Mouse (Mus musculus) T-helper 1 cell (primary cell): Measurements from ENCODE around the gene Snx29.

Experiments
- in situ Hi-C: fragments of 300-600 bp; cut with MboI, MseI; formaldehyde crosslinking; loops from one replicate; pipeline ENCODE4 v1.15.1; 2025; ENCODE audit warnings: high pct_unique_total_duplicates

Gene Snx29

DNA sequence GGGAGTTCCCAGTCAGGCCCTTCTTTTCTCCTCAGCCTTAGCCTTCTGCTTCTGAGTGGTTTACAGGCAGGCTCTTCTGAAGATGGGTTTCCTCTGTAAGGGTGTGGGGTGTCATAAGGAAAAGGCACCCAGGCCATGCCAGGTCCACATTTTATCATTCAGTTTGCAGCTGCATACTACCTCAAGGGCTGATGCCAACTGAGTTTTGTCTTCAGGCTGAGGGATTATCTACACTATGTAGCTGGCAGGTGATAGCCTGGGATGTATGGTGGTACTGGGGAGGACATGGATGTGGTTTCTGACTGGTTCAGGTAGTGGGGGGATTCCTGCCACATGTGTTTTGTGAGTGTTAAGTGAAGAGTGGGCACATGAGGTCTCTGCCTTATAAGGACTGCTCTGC, 266.0 kb downstream of the Snx29 start:
- in situ Hi-C loops = no loop called here

DNA sequence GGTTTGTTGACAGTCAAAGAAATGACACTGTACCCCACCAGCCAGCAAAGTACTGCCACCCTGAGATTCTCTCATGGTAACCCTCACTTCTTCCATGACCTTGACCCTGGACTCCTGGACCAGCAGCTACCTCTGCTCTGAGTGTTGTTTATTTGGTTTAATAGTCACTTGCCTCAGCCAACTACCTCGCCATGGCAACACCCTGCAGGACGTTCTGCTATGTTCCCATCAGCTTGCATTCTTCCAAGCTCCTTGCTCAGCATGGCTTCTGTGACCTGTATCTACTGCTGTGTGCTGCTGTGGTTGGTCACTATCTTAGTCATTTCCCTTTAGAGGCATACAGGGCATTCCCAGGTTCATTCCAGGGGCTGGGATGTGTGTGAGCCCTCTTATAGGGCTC, 266.6 kb downstream of the Snx29 start:
- in situ Hi-C loops = no loop called here

DNA sequence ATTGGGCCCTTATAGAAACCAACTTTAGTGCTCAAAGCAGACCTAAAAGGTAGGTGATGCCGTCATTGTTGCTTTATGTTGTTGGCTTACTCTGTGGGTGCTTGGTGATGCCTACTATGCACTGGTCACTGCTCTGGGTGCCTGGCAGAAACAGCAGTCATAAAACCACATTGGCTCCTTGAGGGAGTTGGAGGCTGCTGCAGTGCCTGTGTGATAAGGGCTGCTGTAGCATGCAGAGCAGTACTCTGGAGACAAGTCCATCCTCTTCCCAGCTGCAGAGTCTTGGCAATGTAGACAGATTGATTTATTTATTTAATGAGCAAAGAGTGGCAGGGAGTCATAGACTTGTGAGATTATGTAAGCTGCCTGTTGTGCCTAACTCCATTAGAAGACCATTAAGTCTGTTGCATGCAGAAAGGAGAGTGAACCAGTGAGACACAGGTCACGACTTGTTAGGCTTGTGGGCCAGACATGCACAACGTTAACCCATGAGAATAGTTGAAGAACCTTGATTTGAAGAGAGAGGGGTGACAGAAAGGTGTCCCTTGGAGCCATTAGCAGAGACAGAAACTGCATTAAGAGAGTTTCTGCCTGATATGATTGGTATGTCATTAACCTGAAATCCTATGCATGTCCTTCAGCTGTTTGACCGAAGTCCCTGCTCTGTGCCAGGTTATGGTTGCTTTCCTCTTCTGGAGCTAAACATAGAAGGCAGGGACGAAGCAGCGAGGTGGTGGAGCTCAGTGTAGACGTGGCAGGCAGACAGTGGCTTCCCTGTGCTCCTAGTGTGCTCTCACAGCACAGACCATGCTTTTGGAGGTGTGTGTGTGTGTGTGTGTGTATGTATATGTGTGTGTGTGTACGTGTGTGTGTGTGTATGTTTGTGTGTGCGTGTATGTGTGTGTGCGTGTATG, 267.3 kb downstream of the Snx29 start:
- in situ Hi-C loops = no loop called here

DNA sequence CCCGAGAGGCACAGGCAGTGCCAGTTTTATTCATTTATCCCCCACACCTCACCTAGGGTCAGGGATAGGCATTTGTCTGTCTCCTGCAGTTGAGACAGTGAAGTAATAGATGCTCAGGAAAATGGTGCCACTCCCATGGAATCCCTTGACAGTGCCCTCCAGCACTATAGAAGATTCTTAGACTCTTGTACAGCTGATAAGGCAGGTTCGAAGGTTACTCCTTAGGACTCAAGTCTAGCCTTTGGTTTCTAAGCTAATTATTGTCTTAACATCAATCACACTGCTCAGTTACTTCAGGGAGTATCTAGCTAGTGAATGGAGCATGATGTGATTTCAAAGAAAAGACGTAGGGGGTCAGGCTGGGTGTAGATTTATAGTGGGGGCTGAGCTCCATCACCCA, 273.9 kb downstream of the Snx29 start:
- in situ Hi-C loops = no loop called here

DNA sequence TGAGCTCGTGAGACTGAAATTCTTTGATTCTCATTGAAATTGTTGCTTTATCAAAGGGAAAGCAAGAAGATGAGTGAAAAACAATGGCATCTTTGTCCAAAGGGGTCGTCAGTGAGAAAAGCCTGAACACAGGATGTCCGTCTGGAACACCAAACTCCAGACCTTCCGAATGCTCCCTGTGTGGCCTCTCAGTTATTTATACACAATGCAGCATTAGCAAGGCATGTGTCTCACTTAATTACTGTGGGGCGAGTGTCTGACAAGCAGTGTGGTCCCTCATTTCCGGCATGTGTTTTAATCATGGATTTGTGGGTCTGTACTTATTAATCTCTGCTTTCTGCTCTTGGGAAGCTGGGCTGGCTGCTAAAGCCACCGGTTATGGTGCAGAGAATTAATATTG, 275.1 kb downstream of the Snx29 start:
- in situ Hi-C loops = no loop called here

DNA sequence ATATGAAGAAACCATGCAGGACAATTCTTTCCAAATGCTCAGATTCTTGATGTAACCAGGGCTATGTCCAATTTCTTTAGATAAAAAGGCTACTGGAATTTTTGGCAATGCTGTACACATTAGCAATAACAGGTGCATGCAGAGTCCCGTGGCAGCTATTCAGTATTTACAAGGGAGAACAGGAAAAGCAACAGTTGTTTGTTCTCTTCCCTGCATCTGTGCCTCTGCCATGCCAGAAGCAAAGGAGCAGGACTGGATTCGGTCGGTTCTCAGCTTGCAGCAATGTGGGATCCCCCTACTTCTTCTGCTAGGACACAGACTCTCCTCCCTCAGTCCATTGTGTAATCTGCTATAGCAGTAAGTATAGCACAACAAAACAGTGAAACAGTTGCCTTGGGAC, 276.8 kb downstream of the Snx29 start:
- in situ Hi-C loops = no loop called here

DNA sequence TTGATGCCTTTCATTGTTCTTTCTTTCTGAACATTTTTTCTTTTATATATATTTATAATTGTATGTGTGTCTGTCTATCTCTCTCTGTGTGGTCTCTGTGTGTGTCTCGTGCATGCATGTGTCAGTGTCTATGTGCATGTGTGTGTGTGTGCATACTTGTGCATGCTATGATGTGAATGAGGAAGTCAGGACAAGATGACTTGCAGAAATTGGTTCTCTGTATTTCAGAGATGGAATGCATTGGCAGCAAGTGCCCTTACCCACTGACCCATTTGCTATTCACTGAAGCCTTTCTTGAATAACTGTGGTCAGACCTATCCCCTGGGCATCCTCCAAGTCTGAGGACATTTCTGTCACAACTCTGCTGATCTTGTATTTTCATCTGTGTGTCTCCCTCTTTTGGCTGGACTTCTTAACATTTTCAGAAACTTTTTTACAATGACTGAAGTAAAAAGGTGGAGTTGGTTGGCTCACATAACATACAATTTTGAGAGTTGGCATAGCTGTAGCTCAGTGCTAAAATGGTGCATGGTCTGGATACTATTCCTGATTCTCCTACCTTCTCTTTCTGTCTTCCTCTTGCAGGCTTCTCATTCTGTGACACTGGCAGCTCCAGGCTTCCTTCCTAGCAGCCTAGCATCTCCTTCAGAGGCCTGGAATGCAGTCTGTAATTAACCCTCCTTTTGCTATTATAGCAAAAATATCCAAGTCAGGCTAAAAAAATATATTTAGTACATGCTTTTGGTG, 278.8 kb downstream of the Snx29 start:
- in situ Hi-C loops = loop anchor here (5.0 kb wide), 1 partner anchor 134 kb away; no protein-coding TSS in a partner anchor

DNA sequence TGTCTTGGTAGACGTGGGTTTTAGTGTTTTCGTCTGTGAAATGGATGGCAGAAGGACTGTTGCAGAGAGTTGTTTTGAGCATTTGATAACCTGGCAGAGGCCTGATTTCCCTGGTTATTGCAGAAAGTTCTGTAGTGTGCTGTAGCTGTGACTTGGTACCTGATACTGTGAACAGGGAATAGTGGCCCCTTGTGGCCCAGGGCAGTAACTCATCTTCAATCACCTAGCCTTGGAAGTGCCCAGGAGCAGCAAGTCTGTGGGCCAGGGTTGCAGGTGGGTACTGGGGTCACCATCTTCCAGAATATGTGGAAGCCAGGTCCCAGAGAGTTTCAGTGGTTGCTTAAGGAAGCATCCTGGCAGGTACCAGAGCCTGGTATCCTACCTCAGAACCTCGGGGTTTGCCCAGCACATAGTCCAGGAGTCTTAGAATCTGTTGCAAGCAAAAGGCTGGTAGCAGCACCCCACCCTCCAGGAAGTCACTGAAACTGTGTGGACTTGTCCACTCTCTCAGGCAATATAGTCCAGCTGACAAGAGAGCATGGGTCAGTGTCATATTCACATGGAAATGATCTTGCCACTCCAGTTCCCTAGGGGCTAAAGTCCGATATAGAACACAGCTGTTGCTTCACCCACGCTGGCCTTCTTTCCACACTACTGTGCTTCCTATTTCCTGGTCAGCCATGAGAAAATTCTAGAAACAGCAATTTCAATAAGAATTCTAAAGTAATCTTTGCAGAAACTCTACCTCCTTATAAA, 281.1 kb downstream of the Snx29 start:
- in situ Hi-C loops = loop anchor here (5.0 kb wide), 1 partner anchor 137 kb away; no protein-coding TSS in a partner anchor

DNA sequence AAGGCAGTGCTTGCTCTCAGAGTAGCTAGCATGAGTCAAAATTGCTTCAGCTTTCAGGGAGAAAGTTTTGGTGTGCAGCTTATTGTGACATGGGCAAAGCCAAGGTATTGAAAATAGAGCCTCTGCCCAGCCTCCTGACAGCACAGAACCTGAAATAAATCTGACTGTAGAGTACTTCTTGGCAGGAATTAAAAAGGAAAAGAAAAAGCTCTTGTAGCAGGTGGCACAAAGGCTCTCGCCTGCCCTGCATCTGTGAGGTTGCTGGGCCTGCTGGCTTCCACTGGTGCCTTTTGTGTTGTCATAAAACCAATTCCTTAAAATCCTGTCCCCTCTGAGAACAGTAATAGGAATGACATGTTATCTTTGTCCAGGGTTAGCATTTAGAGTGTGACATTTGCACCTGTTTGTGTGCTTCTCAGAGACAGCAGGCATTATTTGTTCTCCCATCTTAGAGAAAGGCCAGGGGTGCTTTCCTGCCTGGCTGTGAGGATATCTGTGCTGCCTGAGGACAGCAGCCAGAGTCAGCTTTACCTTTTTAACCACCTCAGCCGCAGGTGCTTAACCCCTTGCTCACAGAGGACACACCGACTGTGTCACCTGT, 289.9 kb downstream of the Snx29 start:
- in situ Hi-C loops = no loop called here

DNA sequence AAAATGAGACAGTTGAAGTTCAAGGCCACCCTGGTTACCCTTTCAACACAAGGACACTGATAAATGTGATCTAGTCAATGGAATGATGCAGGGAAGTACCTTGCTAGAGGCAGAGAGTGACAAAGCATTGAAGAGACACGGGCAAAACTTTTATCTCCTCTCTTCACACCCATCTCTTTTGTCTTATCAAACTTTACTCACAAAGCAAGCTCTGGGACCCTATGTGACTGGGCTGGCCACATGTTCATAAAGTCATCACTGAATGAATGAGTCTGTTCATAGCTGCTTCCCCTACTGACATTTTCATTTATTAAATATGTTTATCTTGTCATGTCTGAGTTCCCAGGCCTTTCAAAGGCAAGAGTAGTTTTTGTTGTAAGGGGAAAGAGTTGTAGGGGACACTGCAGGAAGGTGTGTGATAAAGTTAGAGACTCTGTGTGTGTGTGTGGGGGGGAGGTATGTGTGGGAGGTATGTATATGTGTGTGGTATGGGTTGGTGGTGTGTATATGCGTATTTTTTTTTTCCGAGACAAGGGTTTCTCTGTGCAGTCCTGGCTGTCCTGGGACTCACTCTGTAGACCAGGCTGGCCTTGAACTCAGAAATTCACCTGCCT, 291.8 kb downstream of the Snx29 start:
- in situ Hi-C loops = no loop called here

DNA sequence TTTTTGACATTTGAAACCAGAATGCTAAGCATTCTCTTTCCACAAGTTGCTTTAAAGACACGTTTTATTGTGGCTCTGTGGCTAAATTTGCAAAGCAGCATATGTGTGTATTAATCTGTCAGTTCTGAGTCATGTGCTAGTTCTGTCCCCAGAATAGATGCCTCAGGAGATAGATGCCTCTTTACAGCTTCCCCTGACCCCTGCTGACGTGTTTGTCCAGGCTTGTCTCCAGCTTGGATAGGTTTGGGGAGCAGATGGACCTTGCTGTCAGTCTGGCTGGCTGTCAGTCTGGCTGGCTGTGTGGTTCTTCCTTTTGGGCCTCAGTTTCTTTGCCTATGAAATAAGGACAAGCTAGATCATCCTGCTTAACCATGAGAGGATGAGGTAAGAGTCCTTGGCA, 292.9 kb downstream of the Snx29 start:
- in situ Hi-C loops = no loop called here

DNA sequence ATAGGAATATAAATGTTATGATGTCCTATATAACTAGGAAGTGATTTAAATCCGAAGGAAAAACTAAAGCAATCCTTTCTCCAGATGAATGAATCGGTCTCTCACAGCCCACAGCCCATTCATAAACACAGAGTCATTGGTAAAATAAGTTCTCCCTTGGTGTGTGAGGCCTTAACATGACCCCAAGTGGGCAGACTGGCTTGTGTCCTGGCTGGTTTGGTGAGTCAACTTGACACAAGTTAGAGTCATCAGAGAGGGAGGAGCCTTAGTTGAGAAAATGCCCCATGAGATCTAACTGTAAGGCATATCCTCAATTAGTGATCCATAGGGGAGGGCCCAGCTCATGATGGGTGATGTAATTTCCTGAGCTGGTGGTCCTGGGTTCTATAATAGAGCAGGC, 297.2 kb downstream of the Snx29 start:
- in situ Hi-C loops = no loop called here

DNA sequence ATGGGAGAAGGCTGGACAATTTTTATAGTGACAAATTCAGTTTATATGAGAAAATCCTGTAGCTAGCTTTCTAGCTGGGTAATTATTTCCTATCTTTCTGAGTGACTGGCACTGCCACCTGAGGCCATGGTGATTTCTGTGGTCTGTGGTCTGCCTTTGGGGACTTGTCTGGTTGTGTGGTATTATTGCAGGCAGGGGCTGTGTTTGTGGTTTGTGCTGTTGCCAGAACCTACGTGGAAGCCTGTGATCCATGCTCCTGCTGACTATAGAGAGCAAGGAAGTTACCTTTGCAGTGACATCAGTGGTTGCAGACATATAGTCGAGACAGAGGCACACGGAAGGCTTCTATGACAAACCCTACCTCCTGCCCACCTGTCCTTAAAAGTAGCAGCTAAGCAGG, 298.3 kb downstream of the Snx29 start:
- in situ Hi-C loops = no loop called here

DNA sequence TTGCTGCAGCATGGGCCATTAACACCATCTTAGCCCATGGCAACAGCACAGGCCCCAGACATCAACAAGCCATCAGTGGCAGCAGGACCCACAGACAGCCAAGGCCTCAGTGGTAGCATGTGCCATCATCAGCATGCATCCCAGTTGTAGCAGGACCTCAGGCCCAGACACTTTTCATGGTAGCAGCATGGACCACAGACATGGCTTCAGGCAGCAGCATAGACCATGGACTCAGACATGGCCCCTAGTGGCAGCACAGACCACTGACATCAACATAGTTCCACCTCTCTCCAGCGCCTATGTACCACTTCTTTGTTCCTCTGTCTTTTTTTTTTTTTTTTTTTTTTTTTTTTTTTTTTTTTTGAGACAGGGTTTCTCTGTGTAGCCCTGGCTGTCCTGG, 299.0 kb downstream of the Snx29 start:
- in situ Hi-C loops = no loop called here

DNA sequence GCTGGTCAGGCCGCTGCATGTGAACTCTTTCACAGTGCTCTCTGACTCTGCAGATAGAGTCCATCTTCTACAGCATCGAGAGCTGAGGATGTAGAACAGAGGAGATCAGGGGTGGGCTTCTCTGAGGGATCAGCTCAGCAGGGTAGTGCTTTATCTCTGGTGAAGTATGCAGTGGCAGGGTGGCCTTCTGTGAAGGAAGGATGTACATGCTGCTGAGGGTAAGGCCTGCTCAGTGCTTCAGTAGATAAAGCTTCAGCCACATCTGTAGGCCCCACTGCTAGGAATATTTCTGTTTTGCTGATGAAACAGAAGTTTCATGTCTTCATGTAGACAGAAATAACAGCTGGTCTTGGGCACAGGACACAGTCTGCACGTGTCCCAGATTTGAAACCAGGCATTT, 300.3 kb downstream of the Snx29 start:
- in situ Hi-C loops = no loop called here

DNA sequence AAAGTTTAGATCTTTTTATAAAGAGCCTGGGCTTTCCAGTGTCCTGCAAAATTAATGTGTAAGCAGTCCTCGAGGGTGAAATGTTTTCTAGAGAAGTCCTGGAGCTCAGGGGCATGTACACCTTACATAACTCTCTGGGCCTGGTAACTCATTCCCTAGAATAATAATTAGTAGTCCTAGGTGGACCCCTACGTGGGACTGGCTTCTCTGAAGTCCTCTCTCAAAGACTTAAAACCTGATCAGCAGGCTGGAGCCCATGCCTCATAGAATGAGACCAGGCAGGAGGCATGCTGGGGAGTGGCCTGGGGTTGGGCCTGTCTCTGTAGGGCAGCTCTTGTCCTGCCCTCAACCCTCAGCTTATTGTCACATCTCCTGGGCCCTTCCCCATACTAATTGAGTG, 301.4 kb downstream of the Snx29 start:
- in situ Hi-C loops = no loop called here

DNA sequence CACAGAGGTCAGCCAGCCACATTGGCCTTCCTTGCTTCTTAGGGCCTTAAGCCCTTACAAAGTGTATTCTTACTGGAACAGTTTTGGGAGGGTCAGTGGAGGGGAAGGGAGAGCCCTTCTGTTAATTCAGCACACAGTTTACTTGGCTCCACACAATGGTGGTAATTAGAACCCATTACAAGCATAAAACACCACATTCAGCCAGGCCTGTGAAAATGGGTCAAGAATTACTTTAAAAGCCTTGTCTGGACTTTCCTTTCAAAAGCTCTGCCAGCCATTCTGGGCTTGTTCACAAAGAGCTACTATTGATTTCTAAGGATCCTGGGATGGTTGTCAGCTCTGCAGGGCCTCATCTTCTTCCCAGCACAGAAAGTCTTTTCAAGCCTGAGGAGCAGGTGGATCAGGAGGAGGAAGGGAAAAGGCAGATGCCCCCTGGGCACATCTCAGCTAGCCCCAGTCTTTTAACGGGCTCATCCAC, 303.3 kb downstream of the Snx29 start:
- in situ Hi-C loops = no loop called here

DNA sequence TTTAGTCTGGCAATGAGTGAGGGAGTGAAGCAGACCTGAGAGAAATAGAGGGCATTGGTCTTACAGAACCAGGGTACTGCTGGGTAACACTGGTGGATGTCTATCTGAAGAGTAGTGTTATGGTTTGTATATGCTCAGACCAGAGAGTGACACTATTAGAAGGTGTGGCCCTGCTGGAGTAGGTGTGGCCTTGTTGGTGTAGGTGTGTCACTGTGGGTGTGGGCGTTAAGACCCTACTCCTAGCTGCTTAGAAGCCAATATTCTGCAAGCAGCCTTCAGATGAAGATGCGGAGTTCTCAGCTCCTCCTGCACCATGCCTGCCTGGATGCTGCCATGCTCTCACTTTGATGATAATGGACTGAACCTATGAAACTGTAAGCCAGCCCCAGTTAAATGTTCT, 303.9 kb downstream of the Snx29 start:
- in situ Hi-C loops = no loop called here

DNA sequence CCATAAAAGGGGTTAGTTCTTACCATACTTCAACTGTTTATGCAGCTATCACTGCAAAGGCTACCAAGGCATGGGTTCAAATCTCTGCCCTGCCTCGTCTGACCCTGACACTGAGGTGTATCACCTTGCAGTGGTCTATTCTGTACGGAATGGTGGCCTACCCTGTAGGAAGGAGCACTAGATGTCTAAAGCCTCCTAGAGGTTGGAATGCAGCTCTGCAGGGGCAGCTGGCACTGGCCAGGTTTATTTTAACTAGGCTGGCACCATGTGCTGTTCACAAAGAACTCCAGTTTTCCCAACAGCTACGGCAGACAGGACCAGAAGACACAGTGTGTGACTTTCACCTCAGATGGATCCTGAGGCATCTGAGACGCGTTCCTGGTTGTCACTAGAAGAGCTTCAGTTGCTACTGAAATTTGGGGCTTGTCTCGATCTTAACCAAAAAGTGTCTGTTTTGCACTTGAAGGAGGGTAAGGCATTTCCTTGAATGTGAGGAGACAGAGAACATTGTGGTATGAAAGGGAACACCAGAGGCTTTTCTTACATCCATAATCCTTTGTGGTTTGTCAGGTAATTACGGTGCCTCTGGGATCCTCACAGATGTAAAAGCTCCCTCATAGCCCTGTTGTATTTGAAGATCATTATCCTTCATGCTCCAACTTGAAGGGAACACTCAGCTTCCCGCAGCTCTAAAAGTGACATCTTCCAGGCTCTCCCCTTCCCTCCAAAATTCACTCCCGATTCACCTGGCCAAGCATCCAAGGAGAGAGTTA, 305.3 kb downstream of the Snx29 start:
- in situ Hi-C loops = no loop called here

DNA sequence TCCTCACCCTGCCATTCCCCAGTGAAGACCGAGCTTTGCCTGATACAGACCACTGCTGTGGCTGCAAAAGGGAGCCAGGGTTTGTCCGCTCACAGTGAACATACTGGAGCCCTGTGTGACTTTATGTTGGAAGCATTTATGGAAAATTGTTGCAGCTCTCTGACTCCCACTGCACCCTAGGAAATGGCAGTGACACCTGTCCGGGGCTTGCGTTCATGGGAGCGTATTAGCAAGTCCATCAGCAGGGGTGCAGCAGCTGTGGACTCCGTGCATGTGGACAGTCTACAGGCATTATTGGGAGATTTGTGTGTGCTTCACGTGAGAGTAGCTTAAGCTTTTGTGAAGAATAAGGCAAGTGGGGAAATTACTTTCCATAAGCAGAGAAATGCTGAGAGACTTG, 307.0 kb downstream of the Snx29 start:
- in situ Hi-C loops = no loop called here
